Mouse (Mus musculus) embryo, embryonic 10.5 days (tissue): Measurements from ENCODE around the gene Dnajb2.
A peak's percentile ranks its signal among the peaks of the same experiment; 100 is the strongest.

Experiments used
- DNase-seq: peaks from one replicate; pipeline ENCODE4 v3.0.0-alpha.2; 2015; ENCODE audit warnings: low spot score

Dnajb2 gene

DNA sequence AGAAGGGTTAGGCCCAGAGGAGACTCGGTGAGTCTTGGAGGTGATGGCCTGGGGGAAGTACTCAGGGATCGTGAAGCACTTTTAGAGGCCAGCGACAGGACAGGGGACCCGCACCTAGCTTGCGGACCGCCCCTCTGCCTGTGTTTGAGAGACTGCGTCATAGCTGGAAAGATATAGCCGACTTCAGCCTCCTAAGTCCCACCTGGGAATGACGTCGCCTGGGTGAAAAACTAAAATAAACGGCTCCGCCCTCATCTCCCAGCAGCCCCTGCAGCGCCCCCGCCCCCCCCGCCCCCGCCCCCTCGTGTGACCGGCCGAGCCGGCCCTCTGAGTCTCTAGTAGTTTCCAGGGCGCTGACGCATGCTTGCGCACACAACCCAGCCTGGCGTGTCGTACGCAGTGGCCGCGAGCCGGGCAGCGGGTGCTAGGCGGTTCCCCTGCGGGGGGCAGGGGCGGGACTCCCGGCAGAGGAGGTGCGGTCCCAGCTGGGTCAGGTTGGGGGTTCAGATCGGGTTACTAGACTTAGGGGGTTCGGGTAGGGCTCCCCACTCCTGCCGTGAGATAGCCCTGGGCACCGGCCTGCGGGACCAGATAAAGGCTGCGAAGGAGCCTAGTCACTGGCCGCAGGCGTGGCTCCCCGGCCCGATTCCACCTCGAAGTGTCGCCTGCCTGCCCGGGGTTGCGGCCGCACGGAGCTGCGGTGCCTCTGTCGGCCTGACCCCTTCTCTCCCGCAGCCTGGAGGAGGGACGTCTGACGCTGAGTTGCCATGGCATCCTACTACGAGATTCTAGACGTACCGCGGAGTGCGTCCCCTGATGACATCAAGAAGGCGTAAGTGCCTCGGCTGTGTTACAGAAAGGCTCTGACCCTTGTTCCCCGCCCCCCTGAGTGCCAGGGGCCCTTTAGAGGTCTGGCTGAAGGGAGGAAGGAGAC, at the start of gene Dnajb2:
TSS of gene Dnajb2 (plus strand) at position 290 of the 934 bp plus-strand sequence.
- DNase-seq: peak; percentile 83

DNA sequence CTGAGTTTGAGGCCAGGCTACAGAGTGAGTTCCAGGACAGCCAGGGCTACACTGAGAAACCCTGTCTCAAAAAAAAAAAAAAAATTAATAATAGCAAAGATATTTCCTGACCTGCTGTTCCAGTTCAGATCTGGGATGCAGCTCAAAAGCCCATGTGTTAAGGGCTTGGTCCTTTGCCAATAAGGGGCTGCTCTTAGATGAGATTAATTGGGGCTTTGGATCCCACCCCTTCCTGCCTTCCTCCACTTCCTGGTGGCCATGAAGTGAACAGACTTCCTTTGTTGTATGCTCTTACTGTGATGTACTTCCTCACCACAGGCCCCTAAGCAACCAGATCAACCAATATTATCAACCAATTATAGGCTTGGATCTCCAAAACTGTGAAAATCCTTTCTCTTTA, 49.1 kb upstream of the Dnajb2 start:
- DNase-seq: no peak

DNA sequence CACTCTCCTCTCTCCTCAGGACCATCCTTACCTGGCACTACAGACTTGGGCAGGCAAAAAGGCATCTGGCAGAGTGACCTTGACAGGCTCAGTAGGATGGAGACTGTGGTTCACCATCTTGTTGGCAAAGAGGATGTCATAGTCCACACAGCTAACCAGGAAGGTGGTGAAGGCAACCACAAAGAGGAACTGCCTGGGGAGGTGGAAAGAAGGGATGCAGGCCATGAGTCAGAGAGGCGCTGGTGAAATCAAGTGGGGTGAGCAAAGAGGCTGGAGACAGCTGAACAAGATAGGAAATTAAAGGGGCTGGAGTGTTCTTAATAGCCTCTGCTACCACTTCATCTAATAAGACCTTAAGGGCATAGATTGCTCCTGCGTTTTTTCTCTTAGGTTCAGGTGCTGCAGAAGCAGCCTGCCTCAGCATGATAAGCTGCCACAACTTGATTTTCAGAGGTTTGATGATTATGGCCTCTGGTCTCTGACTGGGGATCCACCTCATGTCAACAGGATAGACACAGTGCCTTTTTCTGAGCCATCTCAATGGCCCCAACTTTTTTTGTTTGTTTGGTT, 48.2 kb upstream of the Dnajb2 start:
- no peak for DNase-seq

DNA sequence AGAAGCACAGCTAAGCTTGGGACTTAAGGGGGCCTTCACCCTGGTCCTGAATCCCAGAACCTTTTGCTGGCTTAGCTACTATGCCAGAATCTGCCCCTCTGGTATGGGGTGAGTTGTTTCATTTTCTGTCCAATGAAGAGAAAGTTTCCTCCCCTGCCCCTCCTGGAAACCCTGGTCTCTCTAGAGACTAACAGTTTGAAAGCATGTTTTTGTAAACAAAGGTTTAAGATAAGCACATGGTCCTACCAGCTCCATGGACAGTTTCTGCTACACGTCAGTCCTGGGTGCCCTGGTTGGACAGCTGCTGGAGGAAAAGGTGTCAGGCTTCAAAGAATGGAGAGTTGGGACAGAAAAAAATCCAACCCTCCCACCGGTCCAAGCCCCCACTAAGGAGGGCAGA, 45.6 kb upstream of the Dnajb2 start:
- no peak for DNase-seq

DNA sequence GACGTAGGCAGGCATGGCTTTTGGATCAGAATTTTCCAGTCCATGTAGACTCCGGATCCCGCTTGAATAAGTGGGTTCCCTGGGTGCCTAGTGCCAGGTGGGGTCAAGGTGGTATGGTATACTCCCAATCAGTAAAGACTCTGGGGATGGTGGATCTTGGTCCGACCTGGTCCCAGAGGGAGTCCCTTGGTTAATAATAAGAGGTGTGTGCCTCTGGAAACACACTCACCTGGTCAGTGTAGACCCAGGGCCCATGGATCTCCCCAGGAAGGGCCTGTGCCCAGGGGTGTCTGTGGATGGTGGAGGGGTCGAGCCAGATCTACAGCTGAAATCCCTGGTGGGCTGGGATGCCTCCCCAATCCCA, 45.0 kb upstream of the Dnajb2 start:
- no peak for DNase-seq

DNA sequence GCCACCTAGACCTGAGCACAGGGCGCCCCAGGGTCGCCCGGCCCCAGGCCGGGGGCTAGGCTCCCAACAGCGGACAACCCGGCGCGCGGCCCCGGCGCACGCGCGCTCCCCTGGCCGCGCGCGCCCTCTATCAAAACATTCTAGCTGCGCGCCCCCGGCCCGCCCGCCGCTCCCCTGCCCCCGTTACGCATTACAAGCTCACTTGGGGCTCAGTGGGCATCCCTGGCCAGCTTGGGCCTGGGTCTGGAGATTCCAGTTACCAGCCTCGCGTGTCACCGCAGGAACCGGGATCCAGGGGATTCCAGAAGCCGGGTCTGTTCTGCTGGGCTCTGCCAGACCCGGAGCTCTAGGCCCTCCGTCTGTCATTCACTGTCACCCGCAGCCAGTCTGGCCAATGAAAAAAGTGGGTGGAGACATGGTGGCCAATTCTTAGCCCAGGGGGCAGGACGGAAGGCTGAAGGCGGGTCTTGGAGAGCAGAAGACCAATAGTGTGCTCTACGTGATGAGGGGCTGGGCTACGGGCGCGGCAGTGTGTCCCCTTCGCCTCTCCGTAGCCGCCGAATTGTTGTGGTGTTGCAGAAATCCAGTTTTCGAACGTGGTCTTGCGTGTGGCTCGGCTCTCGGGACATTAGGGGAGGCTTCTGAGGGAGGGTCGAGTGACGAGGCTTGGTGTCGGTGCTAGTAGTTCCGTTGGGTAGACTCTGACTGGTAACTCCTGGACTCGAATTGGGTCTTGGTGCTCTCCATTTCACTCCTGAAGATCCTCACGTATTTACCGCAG, 44.4 kb upstream of the Dnajb2 start, which contains the start of the genes Ankzf1 and Atg9a:
TSS of gene Ankzf1 (plus strand) at position 530 of the 781 bp plus-strand sequence.
TSS of gene Atg9a (minus strand) at position 575 of the 781 bp plus-strand sequence.
- DNase-seq: peak; percentile 99

DNA sequence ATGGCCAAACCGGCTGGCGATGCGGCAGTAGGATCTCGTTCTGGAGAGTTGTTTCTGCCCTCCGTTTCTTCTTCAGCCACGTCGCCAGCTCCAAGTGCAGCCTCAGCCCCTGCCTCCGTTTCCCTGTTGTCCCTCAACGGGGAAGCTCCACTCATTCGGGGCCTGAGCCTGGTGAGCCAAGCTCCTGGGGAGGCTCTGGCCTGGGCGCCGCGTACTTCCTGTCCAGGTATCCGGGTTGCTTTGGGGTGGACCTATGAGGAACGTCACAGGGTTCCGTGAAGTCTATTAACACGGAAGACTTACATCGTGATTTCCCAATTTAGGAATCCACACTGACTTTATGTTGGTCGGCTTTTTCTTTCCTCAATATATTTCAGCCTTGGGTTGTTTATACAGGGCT, 43.8 kb upstream of the Dnajb2 start:
- DNase-seq: peak; percentile 49

DNA sequence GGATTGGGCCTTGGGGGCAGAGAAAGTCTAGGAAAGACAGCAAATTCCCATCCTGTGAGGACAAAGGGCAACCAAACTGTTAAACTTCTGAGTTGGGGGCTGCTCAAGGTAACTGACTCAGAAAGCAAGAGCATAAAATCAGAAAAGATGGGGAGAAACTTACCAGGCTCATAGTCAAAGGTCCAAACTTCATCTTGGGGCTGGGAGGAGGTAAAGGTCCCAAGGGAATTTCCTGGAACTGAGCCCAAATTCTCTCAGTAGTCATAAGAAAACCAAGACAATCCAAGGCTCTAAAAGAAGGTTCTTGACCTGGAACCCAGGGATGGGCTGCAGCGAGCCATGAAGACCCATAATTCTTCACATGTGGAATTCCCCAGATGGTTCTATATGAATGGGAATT, 35.0 kb upstream of the Dnajb2 start:
- no peak for DNase-seq

DNA sequence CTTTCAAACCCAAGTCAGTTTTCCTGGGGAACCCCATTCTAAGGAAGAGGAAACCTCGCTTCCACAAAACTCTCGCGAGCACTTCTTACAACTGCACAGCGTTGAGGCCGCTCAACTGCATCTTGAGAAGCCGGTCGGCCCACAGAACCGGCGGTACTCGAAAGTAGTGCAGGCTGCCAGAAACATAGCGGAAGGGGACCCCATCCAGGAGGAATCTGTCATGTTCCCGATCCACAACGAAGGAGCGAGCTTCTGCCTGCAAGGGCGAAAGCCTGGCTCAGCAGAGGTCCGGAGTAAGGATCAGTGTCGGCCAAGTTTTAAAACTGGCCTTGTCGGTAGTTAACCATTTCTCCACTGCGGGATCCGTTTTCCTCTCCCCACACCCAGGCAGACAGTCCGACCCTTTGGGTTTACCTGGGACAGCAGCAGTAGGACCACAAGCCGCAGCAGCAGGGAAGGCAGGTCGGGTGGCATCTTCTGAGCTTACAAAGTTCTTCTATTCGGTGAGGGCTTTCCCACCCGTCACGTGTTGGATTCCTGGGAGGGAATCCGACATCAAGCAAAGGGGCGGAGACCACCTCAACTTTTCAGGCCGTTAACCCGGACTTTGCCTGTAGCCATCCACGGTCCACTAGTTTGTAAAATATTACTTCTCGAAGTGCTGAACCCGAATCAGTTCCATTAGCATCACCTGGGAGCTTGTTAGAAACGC, 27.1 kb upstream of the Dnajb2 start:
- DNase-seq: peak; percentile 59

DNA sequence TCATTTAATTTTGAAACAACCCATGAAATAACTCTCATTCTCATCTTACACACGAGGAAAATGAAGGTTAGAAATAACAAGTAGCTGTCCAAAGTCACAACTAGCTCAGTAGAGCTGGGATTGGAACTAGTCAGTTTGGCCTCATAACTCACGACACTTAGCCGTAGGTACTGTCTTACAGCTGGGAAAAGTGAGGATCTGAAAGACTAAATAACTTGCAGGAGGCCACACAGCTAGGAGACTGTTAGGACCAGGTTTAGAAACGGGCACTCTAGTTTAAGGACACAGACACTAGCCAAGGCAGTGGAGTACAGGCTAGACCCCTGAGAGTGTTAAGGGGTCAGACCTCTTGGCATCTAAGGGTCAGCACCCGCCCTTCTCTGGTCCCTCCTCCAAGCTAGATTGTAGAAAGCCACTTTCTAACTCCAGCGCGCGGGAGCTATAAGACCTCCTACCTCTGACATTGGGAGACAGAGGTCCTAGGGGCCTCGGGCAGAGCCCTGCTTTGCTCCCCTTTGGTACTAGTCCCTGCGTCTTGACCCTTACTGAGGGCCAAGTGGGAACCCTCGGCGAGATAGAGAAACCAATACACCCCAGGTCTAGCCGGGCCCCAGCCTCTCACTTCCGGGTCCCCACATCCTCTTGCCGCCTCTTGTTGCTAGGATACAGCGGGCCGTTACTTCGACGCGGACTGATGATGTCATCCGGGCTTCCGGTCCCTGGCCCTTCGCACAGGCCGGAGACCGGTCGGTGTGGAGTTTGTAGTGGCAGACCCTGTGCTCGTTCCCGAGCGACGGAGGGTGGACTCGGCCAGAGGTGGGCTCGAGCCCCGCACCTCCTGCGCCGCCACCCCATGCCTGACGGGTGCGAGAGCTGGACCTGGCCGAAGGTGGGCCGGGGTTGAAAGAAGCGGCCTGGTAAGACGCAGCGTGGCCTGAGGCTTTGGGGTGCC, 25.8 kb upstream of the Dnajb2 start, which contains the start of the genes Glb1l and Stk16:
TSS of gene Glb1l (minus strand) at position 678 of the 952 bp plus-strand sequence.
TSS of gene Stk16 (plus strand) at position 703 of the 952 bp plus-strand sequence.
- peak; percentile 98 for DNase-seq

DNA sequence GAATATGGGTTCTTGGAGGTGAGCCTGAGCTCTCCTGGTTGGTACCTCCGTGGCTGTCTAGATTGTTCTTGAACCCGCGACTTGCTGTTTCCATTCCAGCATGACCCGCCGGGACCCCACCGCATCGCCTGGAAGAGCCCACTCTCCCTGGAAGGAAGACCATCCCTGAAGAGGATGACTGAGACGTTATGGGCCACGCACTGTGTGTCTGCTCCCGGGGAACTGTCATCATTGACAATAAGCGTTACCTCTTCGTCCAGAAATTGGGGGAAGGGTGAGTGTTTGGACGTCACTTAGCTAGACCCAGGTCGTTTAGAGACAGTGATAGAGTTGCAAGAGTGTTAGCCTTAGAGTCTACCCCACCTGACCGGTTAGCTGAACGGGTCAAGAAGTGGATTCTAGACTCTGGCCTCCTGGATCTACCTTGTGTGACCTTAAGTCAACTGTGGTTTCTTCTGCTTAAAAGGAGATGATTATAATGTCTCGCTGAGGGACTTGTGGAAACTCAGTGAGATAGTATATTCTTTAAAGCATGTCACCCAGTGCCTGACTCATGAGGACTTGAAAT, 25.0 kb upstream of the Dnajb2 start:
- no peak for DNase-seq

DNA sequence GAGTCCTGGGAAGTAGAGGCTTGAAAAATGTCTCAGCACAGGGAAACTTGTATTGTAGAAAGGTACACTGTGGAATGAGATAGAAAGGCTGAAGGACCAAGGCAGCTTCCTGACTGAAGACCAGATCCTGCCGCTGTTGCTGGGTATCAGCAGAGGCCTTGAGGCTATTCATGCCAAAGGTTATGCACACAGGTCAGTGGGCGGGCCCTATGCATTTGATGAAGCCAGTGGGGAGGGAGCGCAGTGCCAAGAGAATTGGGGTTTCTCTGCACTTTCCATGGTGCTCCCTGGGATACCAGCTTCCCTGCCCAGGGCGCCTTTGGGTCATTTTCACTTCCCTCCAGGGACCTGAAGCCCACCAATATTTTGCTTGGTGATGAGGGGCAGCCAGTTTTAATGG, 23.7 kb upstream of the Dnajb2 start:
- DNase-seq: no peak

DNA sequence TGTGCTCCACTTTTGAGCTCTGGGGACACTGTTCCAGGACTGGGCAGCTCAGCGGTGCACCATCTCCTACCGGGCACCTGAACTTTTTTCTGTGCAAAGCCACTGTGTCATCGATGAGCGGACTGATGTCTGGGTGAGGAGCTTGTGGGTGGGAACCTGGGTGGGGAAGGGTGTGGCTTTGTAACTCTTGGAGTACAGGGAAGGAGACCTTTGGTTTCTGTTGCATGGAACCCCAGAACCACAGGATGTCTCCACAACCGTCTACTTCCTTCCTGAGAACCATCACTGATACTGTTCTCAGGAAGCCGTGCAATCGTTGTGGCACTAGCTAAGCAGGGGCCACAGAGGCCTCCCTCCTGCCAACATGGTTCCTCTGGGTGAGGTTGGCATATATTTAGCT, 23.1 kb upstream of the Dnajb2 start:
- DNase-seq: no peak

DNA sequence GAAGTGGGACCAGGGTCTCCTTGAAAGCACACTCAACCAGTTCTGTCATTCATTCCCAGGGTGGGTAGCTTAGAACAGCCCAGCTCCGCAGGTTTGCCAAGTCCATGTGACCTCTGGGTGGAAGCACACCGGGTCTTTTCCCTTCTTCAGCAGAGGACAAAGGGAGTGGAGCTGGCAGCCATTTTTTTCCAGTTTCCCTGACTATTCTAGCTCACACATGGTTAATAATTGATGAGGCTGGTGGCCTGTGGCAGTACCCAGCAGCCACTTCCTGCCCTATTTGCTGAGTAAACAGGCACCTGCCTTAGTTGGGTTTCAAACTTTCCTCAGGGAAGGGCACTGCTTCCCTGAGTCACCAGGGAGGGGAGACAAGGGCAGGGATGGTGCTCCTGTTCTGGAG, 21.8 kb upstream of the Dnajb2 start:
- no peak for DNase-seq

DNA sequence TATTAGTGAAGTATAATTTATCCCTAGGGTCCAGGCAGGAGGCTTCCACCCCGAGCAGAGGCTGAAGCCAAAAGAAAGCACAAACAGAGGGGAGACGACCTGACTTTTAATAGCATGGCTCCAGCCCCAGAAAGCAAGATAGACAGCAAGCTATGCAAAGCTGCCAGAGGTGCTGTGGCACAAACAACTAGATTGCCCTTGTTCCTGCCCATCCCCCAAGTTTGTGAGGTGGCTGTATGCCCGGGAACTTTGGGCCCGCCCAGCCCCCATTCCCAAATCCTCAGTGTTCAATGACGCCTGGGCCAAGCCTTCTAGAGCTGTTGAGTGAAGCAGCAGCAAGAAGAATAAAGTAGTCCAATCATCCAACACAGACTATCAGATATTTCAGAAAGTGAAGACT, 21.3 kb upstream of the Dnajb2 start:
- DNase-seq: no peak

DNA sequence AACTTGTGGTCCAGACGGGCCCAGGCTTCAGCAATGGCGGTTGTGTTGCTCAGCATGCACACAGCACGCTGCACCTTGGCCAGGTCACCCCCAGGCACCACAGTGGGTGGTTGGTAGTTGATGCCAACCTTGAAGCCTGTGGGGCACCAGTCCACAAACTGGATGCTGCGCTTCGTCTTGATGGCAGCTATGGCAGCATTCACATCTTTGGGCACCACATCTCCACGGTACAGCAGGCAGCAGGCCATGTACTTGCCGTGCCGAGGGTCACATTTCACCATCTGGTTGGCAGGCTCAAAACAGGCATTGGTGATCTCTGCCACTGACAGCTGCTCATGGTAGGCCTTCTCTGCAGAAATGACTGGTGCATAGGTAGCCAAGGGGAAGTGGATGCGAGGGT, 20.4 kb upstream of the Dnajb2 start:
- DNase-seq: no peak

DNA sequence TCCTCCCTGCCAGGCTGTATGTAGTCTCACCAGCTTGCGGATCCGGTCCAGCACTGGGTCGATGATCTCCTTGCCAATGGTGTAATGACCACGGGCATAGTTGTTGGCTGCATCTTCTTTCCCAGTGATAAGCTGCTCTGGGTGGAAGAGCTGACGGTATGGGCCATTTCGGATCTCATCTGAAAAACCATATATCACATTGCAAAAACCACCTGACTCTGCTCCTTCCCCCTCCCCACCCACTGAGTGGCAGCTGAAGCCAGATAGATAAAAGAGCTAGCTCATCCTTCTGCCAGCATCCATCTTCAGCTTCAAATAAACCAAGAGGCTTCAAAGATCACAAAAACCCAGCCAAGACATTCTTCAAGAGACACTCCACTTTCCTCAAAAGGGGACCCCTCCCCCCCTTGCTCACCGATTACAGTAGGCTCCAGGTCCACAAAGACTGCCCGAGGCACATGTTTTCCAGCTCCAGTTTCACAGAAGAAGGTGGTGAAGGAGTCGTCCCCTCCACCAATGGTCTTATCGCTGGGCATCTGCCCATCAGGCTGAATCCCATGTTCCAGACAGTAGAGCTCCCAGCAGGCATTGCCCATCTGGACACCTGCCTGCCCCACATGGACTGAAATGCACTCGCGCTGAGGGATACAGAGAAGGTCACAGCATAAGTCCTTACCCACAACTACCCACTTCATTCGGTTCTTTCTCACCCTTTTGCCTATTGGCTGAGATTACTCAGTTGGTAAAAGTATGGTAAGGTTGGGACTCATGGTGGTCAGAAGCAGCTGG, 19.2 kb upstream of the Dnajb2 start:
- no peak for DNase-seq

DNA sequence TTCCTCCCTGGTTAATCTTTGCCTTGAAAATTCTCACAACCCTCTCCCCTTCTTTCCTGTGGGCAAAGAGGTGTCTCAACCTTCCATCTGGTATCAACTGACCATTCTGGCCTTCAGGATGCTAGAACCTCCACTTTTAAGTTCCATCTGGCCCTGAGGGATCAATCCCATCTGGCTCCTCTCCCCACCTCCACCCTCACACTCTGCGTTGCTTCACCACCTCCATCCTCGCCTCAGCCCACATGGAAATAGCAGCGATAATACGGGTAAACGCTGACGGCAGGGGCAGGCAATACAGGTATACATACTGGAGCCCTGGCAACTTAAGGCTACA, 18.3 kb upstream of the Dnajb2 start:
- DNase-seq: no peak

DNA sequence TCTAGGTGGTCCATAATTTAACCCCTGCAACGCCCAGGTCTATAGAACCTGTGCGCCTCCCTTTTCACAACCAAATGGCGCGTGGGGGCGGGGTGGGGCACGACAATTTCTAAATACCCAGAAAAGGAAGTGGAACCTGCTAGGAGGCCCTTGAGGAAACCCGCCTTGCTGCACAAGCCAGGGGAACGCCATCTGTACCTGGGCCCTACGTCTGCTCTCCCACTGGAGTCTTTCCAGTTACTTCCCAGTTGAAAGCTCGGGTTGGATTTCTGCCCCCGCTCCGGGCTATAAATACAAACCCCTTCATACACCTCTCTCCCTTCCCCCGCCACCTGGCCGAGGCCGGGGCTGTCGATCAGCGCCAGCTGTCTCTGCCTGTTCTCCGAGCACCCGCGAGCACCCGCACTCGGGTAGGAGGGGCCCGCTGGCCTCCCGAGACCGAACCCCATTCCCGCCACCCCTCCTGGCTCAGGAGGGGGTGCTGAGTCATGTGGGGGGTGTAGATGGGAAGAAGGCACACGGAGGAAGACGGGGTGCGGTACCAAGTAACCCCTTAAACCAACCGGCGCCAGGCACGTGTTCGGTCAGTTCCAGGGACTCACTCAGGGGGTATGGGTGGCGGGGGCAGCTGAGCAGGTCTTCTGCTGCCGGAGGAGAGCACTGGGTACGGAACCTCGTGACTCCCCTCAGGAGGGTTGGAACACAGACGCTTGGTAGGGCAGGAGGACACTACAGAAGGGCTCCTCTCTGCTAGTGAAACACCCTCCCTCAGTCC, 17.8 kb upstream of the Dnajb2 start:
- DNase-seq: no peak
